Mouse (Mus musculus) heart, embryonic 15.5 days (tissue): ENCODE measurements around the gene Shkbp1. TPM values are rescaled to one million over a fixed set of nuclear protein-coding genes. Genes with fewer than 3 reads are reported as not detected.

ENCODE experiments used
- ATAC-seq: fragments of 200-750 bp; cut with Nextera tagmentation; replicated peaks from 2 replicates; pipeline ENCODE4 v1.8.0; 2017; ENCODE audit warnings: low read depth, moderate TSS enrichment; ENCODE audit not compliant: insufficient number of reproducible peaks, insufficient read depth, low FRiP score
- H3K27ac ChIP-seq: fragments of 300-500 bp; sonication (generic); 2 replicates; pipeline ENCODE4 v1.5.1; 2015; ENCODE audit warnings: mild to moderate bottlenecking, inconsistent platforms
- H3K27me3 ChIP-seq: fragments of 300-500 bp; sonication (generic); 2 replicates; pipeline ENCODE4 v1.6.1; 2015; ENCODE audit warnings: inconsistent platforms
- H3K36me3 ChIP-seq: fragments of 300-500 bp; sonication (generic); 2 replicates; pipeline ENCODE4 v1.6.1; 2015; ENCODE audit warnings: mild to moderate bottlenecking, inconsistent platforms
- H3K4me1 ChIP-seq: fragments of 300-500 bp; sonication (generic); replicated peaks from 2 replicates; pipeline ENCODE4 v1.6.1; 2015; ENCODE audit warnings: inconsistent platforms
- H3K4me2 ChIP-seq: fragments of 300-500 bp; sonication (generic); 2 replicates; pipeline ENCODE4 v1.6.1; 2015; ENCODE audit warnings: inconsistent platforms, mild to moderate bottlenecking, moderate library complexity
- H3K4me3 ChIP-seq: fragments of 300-500 bp; sonication (generic); 2 replicates; pipeline ENCODE4 v1.5.1; 2015; ENCODE audit warnings: mild to moderate bottlenecking, inconsistent platforms
- H3K9ac ChIP-seq: fragments of 300-500 bp; sonication (generic); 2 replicates; pipeline ENCODE4 v1.6.1; 2015; ENCODE audit warnings: mild to moderate bottlenecking, inconsistent platforms
- H3K9me3 ChIP-seq: fragments of 300-500 bp; sonication (generic); replicated peaks from 2 replicates; pipeline ENCODE4 v1.6.1; 2016; ENCODE audit warnings: inconsistent platforms
- WGBS: fragments of 180-500 bp; shearing (Covaris S2); methylation state at CpG from one replicate; pipeline ENCODE4 v1.1.7; 2015; ENCODE audit warnings: mixed read lengths; 5-methylcytosine and 5-hydroxymethylcytosine counted together
- polyA plus RNA-seq: library from polyadenylated mRNA; unstranded; fragments of >200 nt; fragmentation: Nextera tagmentation; extraction: Ambion mirVana; gene quantifications from 2 replicates; pipeline ENCODE4 v1.2.1, GENCODE M21; 2015

The Shkbp1 gene
- 19.8 and 29.4 TPM in 2 replicates for polyA plus RNA-seq

DNA sequence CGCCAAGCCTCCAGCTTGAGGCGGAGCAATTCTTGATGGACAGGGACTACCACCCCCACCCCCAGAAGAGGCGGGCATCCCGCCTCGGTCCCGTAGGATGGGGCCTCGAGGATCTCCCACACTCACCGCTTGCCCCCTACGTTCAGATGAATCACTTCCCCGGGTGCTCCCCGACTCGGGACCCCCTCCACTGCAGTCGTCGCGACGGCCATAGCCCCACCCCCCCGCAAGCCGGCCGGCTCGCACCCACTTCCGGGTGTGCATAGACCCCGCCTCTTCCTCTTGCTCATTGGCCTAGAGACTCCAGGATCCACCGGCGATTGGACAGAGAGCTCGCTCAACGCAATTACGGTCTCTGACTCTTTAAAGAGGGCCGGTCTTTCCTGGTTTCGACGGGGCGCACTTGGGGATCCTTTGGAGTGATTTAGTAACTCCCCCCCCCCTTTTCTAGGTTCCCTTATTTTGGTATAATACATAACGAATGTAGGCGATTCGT, at the start of gene Shkbp1:
TSS of gene Shkbp1 (minus strand) at position 275 of the 496 bp plus-strand sequence.
- H3K27ac ChIP-seq, result peak within 1 kb of the TSS; percentile 73
- H3K4me3 ChIP-seq, result peak within 1 kb of the TSS; percentile 65
- WGBS, result under 1% methylated on average over 34 of the region's 34 CpGs
- H3K27me3 ChIP-seq, result no peaks in the 10 kb centered on the region
- no peaks in the 10 kb centered on the region; the same call in 1 of the 2 replicates for H3K36me3 ChIP-seq
- peak within 1 kb of the TSS; percentile 53 for H3K9ac ChIP-seq
- peak within 1 kb of the TSS; percentile 83 for H3K4me2 ChIP-seq
- H3K4me1 ChIP-seq, result peaks cover 26% of the 10 kb centered on the region
- ATAC-seq, result peak; percentile 88
- no peaks in the 10 kb centered on the region for H3K9me3 ChIP-seq

DNA sequence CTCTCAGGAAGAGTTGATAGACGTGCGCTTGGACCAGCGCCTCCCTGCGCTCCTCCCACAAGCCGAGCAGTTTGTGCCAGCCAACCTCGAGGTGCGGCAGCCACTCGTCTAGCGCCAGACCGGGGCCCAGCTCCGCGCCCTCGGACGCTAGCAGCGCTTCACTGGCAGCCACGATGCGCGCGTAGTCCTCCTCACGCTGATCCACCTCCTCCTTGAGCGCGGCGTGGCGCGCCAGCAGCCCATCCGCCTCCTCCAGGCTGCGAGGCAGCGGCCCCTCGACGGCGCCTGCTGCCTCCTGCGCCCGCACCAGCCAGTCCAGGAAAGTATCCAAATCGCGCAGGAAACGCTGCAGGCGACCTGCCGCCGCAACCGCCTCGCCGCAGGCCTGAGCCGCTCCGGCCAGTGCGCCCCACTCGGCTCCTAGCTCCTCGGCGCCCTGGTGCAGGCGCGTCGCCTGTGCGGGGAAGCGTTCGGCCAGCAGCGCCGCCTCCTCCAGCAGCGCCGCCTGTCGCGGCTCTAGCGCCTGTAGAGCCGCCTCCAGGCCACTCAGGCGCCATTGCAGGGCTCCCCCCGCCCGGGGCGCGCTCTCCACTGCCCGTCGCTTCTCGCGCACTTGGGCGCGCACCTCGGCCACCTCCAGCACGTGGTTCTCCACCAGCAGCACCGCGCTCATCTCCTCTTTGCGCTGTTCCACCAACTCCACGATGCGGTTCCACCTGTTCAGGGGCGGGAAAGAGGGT, 48.6 kb upstream of the Shkbp1 start:
- H3K4me1 ChIP-seq, result peaks cover 16% of the 10 kb centered on the region
- no peak for ATAC-seq

DNA sequence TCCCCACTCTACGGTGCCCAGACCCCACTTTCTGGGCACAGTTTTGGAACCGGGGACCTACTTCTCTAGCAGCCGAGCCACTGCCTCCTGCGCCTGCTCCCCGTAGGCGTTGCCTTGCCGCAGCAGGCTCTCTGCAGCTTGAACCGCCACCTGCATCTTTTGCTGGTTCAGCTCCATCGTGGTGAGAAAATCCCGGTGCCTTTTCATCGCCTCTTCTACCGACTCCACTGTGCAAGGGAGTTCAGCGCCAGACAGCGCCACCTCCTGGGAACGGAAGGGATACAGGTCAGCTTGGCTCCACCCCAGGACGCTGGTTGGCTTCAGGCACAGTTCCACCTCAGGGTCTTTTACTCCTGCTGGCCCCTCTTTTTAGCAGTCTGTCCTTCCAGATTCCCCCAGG, 46.9 kb upstream of the Shkbp1 start:
- no peak overlapping the region for H3K9ac ChIP-seq
- no peak overlapping the region for H3K4me3 ChIP-seq
- no peak for ATAC-seq
- H3K36me3 ChIP-seq, result no peaks in the 10 kb centered on the region
- no peak overlapping the region for H3K27ac ChIP-seq
- peaks cover 6% of the 10 kb centered on the region; the same call in 1 of the 2 replicates for H3K9me3 ChIP-seq
- H3K27me3 ChIP-seq, result peaks cover 92% of the 10 kb centered on the region
- H3K4me2 ChIP-seq, result no peak overlapping the region
- WGBS, result 10% methylated on average over 16 of the region's 16 CpGs
- 0 out of 2 replicates have a peak, but pooled peaks cover 5% of the 10 kb centered on the region for H3K4me1 ChIP-seq

More for the DNA sequence above, 48.6 kb upstream of the Shkbp1 start:
- Histone ChIP-seq H3K9ac (no peak overlapping the region), H3K9me3 (peaks cover 6% of the 10 kb centered on the region; the same call in 1 of the 2 replicates), H3K27me3 (peaks cover 96% of the 10 kb centered on the region), H3K4me2 (0 out of 2 replicates have a peak overlapping the region, but pooled peaks have one; percentile 0), H3K27ac (no peak overlapping the region), H3K4me3 (0 out of 2 replicates have a peak overlapping the region, but pooled peaks have one; percentile 23), H3K36me3 (no peaks in the 10 kb centered on the region)
- 5% methylated on average over 81 of the region's 81 CpGs for WGBS

DNA sequence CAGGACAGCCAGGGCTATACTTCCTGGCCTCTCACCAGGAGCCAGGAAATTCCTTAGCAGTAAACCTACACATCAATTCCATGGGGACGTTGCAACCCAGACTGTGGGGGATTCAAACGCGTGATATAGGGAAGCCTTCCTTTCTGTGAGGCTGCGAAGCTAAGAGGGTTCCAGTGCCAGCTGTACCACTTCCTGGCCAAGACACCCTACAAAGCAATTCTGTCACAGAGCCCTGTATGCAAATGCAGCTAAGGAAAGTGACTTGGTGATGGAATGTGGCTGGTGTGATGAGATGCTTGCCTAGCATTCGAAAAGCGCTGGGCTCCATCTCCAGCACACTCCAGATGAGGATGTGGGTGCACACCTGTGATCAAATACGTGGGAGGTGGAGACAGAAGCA, 44.7 kb upstream of the Shkbp1 start:
- Histone ChIP-seq H3K9me3 (peaks cover 6% of the 10 kb centered on the region; the same call in 1 of the 2 replicates), H3K4me3 (no peak overlapping the region), H3K9ac (no peak overlapping the region), H3K36me3 (no peaks in the 10 kb centered on the region), H3K27me3 (peaks cover 92% of the 10 kb centered on the region), H3K4me2 (no peak overlapping the region), H3K27ac (no peak overlapping the region), H3K4me1 (peaks cover 18% of the 10 kb centered on the region; the same call in 1 of the 2 replicates)
- no peak for ATAC-seq
- WGBS, result 65% methylated on average over 7 of the region's 7 CpGs

DNA sequence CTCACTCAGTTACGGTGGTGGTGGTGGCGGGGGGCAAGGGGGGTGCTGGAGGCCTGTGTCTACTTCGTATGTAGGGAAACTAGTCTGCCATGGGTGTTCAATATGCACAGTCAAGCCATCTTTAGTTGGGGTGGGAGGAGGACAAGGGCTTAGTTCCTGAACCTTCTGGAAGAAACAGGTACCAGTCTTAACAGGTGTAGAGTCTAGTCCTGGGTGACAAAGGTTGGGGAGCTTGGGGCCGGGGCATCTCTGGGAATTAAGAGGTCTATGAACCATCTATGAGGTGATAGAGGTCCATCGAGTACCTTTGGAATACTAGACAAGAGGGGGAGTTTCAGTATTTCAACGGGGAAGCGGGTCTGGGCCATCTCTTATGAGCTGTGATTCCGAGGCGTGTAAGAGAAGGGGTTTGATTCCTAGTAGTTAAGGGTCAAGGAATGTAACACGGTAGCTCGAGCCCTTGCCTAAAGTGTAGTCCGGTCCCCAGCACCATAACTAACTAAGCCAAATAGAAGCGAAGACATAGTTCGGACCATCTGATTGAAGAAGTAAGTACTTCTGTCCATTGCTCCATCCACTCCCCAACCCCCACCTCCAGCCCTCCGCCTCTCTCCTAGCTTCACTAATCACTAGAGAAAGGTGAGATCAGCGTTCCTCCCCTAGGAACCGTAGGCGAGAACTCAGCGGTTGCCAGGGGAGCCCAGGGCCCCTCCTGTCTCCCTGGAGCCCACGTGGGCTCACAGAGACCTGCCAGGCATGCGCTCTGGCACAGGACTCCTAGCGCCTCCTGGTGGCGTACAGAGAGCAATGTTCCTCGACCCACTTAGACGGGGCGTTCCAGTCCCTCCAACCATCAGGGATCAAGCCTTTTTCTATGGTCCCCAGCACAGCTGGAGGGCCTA, 41.5 kb upstream of the Shkbp1 start:
- Histone ChIP-seq H3K9me3 (no peaks in the 10 kb centered on the region), H3K4me1 (peaks cover 13% of the 10 kb centered on the region; the same call in 1 of the 2 replicates), H3K27me3 (peaks cover 90% of the 10 kb centered on the region), H3K4me3 (peak overlapping the region; percentile 55; the same call in 1 of the 2 replicates), H3K27ac (no peak overlapping the region), H3K4me2 (no peak overlapping the region; the same call in 1 of the 2 replicates), H3K36me3 (no peaks in the 10 kb centered on the region), H3K9ac (no peak overlapping the region)
- ATAC-seq, result no peak
- 17% methylated on average over 26 of the region's 26 CpGs for WGBS

DNA sequence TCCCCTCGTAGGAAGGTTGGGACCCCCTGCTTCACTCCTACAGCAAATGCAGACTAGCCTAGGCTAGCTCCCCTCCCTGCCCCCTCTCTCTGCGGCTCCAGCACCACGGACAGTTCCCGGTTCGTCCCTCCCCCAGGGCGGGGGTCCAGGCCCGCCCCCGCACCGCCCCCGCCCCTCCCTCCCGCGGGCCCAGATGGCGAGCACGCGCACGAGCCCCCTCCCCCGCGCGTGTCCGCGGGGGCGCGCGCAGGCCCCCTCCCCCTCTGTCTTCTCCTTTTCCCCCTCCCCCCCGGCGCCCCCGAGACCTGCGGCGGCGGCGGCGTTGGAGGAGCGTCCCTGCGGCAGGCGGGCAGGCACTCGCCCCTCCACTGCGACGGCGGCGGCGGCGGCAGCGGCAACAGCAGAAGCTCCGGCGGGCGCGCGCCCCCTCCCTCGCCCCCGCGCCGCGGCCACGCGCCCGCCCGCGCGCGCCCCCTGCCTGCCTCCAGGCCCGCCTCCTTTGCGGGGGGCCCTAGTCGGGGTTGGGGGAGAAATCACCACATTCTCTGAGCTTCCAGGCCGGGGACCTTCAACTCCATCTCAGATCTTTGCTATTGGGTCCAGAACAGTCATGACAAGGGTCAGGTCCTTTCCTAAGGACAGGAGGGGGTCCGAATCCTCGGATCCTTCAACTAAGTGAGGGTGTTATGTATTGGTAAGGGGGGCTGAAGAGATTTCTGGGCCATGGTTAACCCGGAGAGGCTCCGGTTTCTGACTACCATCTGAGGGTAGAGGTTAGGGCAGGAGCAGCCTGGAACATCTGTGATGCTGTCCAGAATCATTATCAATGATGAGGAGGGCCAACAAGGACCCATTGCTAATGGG, 40.6 kb upstream of the Shkbp1 start:
- no peaks in the 10 kb centered on the region for H3K9me3 ChIP-seq
- H3K36me3 ChIP-seq, result no peaks in the 10 kb centered on the region
- H3K4me2 ChIP-seq, result peak overlapping the region; percentile 80
- H3K27ac ChIP-seq, result no peak overlapping the region
- peak overlapping the region; percentile 55 for H3K4me3 ChIP-seq
- peaks cover 90% of the 10 kb centered on the region for H3K27me3 ChIP-seq
- no peak overlapping the region; the same call in 1 of the 2 replicates for H3K9ac ChIP-seq
- ATAC-seq, result no peak
- WGBS, result 2% methylated on average over 47 of the region's 68 CpGs
- peaks cover 13% of the 10 kb centered on the region; the same call in 1 of the 2 replicates for H3K4me1 ChIP-seq

DNA sequence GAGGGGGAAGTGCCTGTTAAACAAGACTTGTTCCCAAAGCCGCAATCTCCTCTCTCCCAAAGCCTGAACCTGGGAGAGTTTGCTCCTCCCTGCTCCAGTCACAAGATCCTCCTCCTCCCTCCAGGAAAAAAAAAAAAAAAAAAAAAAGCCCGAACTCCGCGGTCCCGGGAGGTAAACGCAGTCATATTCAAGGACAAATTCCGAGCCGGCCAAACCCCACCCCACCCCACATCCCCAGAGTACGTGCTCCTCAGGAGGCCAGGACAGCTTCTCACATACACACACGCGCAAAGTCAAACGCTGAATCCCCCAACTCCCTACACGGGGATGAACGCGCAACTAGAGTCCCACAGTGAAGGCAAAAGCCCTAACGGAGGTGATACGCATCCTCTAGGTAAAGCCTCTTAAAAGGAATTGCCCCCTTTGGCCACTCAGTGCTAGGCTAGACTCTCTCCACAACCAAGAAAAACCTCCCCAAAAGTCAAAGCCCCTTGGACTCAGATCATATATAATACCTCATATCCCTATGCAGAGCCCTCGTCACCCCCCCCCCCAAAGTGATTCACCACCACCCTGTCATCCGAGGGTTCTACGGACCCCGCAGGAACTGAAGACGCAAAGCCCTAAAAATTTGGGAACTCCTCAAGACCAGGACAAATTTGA, 39.8 kb upstream of the Shkbp1 start:
- H3K4me2 ChIP-seq, result peak overlapping the region; percentile 80
- H3K4me1 ChIP-seq, result peaks cover 13% of the 10 kb centered on the region; the same call in 1 of the 2 replicates
- no peak for ATAC-seq
- peak overlapping the region; percentile 55 for H3K4me3 ChIP-seq
- peaks cover 90% of the 10 kb centered on the region for H3K27me3 ChIP-seq
- H3K9ac ChIP-seq, result no peak overlapping the region
- 3% methylated on average over 22 of the region's 22 CpGs for WGBS
- no peak overlapping the region for H3K27ac ChIP-seq
- H3K36me3 ChIP-seq, result no peaks in the 10 kb centered on the region
- no peaks in the 10 kb centered on the region for H3K9me3 ChIP-seq

DNA sequence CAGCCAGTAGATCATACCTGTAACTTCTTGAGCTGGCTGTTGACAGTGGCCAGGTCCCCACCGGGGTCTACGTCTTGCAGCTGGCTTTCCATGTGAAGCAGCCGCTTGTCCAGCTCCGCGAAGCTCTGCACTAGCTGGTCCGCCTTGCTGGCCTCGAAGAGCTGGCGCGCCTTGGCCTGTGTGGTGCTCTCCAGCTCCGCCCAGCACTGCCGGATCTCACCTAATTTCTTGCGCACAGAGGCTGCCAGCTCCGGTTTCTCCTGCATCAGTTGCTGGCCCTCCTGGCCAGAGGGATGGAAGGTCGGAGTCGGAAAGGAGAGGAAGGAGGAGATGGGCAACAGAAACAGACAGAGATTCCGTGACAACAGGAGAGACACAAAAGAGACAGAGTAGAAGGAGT, 35.6 kb upstream of the Shkbp1 start:
- no peaks in the 10 kb centered on the region for H3K36me3 ChIP-seq
- H3K4me2 ChIP-seq, result no peak overlapping the region
- no peak overlapping the region for H3K27ac ChIP-seq
- peaks cover 65% of the 10 kb centered on the region for H3K27me3 ChIP-seq
- H3K9ac ChIP-seq, result no peak overlapping the region
- H3K9me3 ChIP-seq, result no peaks in the 10 kb centered on the region
- H3K4me1 ChIP-seq, result peaks cover 4% of the 10 kb centered on the region; the same call in 1 of the 2 replicates
- ATAC-seq, result no peak
- 36% methylated on average over 16 of the region's 16 CpGs for whole genome bisulfite sequencing
- no peak overlapping the region for H3K4me3 ChIP-seq

DNA sequence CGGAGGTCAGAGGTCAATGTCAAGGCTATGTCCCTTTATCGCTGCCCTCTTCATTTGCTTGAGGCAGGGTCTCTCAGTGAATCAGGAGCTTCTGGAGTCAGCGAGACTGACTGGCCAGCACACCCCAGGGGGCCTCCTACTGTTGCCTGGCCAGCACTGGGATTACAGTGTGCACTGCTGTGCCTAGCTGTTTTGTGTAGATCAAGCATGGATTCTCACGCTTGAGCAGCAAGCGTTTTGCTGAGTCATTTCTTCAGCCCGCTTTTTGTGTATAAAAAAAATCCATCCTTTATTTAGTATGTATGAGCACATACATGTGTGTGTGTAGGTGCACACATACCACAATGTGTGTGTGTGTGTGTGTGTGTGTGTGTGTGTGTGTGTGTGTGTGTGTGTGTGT, 33.4 kb upstream of the Shkbp1 start:
- H3K27me3 ChIP-seq, result peaks cover 48% of the 10 kb centered on the region
- no peak for ATAC-seq
- 63% methylated on average over 6 of the region's 6 CpGs for WGBS

DNA sequence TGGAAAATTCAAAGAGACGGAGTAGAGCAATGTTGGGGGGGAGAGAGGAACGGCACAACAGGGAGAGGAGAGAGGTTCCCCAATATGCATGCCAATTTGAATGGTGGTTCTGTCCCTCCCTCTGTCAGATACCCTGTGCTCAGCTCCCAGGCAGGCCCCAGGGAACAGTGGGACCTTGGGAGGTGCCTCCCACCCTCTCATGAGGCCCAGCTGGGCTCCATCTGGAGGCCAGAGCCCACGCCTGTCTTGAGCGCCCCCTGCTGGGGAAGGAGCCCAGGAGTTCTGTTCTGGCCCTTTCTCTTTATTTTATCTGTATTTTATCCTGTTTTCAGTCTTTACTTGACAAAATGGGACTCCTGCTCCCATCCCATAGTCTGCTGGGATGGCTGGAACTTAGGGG, 28.9 kb upstream of the Shkbp1 start:
- H3K4me2 ChIP-seq, result no peak overlapping the region
- no peak for ATAC-seq

More for the DNA sequence above, 33.4 kb upstream of the Shkbp1 start:
- Histone ChIP-seq H3K36me3 (no peaks in the 10 kb centered on the region), H3K4me1 (no peaks in the 10 kb centered on the region), H3K27ac (no peak overlapping the region), H3K9ac (no peak overlapping the region), H3K4me2 (no peak overlapping the region), H3K4me3 (no peak overlapping the region), H3K9me3 (no peaks in the 10 kb centered on the region)

More for the DNA sequence above, 28.9 kb upstream of the Shkbp1 start:
- no peaks in the 10 kb centered on the region for H3K4me1 ChIP-seq
- no peak overlapping the region for H3K9ac ChIP-seq
- no peak overlapping the region for H3K27ac ChIP-seq
- H3K36me3 ChIP-seq, result no peaks in the 10 kb centered on the region
- H3K9me3 ChIP-seq, result no peaks in the 10 kb centered on the region
- H3K27me3 ChIP-seq, result peaks cover 24% of the 10 kb centered on the region
- WGBS, result 36% methylated on average over 4 of the region's 4 CpGs
- H3K4me3 ChIP-seq, result no peak overlapping the region
